Mouse (Mus musculus) urinary bladder, postnatal 25 days (tissue): ENCODE data around the gene Pms2.

Source experiments
- DNase-seq: peaks from one replicate; pipeline ENCODE4 v3.0.0; 2022; ENCODE audit warnings: low spot score

Gene Pms2

DNA sequence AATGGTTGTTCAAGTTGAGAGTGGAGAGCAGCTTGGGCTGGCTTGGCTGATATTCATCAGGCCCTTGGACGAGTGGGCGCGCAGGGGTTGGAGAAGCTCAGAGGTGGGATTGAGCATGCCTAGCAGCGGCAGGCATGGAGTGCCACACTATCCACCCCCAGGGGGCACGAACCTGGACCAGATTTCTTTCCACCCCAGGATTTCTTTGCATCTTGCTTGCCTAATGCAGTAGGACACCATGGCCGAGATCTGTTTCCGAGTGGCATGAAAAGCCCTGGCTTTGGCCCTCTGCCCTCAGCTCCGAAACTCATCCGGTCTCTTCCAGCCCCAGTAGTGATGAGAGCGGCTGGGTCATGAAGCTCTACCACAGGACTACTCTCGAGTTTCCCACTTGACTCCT lies 23.6 kb downstream of the Pms2 start:
- no peak for DNase-seq

DNA sequence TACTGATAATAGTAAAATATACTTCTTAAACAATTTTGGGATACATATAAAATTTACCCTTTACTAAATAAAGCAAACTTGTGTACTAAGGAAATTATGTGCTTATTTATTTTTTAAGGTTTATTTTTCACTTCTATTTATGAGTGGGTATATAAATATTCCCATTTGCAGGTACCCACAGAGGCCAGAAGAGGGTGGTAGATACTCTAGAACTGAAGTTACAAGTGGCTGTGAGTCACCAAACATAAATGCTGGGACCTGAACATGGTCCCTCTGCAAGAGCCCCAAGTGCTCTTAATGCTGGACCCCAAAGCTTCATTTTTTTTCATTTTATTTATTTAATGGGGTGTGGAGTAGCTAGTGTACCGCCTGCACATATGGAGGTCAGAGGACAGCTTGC lies 24.1 kb downstream of the Pms2 start:
- no peak for DNase-seq

- no peak for DNase-seq
These were observed 26.4 kb downstream of the Pms2 start for GRCm38 (mm10) chr5:143936156-143936555.

DNA sequence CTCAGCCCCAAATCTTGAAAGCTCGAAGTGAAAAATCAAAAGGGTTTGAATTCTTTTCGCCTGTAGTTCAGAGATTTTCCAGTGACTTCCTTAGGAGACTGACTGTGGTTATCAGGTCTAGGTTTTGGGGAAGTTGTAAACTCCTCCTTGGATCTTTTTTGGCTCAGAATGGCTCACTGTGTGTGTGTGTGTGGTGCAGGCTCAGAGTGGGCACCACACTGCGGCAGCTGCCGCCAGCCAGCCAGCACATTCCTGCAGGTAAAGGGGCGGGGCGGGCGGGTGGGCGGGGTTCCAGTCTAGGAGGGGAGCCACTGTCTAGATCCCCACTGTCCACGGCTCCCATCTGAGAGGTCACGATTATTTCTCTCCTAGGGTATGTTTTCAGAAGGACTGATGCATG lies 31.8 kb downstream of the Pms2 start:
- no peak for DNase-seq

DNA sequence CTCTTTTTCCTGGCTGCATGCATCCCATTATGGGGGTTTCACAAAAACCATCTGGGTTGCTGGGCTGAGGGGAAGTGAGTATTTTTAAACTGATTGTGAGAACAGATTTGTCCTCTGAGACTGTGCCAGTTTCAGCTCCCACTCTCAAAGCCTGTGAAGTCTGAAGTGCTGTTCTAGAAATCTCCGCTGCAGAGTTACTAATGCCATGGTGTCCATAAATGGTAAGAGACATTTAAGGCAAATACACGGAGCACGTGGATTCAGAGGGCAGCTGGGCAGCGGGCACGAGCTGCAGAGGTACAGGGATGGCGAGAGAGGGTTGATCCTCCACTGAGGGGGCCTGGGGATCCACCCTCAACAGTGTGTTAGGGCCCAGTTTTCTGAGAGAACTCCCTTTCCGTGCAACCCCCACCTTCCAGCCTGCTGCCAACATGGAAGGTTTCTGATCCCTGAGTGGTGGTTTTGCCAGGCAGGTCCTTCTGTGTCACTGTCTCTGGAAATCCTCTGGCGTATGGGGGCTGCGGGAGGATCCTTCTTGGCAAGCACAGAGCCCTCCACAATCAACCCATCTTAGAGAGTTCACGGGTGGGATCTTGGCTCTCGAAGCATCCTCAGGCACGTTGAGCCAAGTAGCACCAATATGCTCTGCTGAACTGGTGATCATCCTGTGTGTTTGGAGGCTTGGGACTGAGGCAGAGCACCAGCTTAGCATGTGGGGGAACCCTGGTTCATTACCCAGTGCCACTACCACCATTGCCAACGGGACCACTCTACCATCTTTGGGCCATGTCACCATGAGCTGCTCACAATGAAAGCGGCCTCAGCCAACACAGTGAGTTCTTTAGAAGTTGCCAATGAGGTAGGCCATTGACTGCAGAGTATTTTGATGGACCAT lies 33.7 kb downstream of the Pms2 start:
- no peak for DNase-seq

DNA sequence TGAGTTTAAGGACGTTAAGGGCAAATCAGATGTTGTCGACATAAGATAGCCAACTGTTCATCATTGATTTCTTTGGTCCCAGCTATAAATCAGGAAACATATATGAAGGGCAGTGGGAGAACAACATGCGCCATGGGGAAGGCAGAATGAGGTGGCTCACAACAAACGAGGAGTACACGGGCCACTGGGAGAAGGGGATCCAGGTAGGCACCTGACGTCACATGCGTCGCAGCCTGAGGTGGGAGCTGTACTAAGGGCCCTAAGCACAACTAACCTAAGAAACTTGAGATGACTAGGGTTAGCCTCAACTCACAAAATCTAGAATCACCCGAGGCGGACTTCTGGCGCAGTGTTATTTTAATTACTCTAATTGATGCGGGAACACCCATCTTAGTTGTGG lies 38.6 kb downstream of the Pms2 start:
- DNase-seq: no peak

DNA sequence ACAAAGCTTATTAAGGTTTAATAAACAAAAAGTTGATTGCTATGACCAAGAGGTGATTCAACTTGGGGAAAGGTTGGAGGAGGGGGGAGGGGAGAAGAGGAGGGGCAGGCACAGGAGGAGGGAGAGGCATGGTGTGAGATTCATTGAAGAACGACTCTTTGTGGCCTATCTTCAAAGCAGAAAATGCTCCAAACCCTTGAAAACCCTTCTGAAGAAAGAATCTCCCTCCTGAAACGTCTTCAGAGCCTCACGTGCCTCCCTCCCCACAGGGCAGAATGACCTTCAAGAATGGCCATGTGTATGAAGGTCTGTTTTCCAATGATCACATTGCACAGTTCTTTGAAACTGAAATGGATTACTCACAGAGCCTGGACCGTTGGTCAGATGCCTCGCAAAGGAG lies 40.3 kb downstream of the Pms2 start:
- DNase-seq: no peak

GRCm38 (mm10) chr5:143957101-143957500 lies 47.3 kb downstream of the Pms2 start:
- no peak for DNase-seq

- no peak for DNase-seq
These were observed 49.8 kb downstream of the Pms2 start for GRCm38 (mm10) chr5:143959551-143959950.

GRCm38 (mm10) chr5:143961176-143961575 lies 51.4 kb downstream of the Pms2 start:
- DNase-seq: no peak

DNA sequence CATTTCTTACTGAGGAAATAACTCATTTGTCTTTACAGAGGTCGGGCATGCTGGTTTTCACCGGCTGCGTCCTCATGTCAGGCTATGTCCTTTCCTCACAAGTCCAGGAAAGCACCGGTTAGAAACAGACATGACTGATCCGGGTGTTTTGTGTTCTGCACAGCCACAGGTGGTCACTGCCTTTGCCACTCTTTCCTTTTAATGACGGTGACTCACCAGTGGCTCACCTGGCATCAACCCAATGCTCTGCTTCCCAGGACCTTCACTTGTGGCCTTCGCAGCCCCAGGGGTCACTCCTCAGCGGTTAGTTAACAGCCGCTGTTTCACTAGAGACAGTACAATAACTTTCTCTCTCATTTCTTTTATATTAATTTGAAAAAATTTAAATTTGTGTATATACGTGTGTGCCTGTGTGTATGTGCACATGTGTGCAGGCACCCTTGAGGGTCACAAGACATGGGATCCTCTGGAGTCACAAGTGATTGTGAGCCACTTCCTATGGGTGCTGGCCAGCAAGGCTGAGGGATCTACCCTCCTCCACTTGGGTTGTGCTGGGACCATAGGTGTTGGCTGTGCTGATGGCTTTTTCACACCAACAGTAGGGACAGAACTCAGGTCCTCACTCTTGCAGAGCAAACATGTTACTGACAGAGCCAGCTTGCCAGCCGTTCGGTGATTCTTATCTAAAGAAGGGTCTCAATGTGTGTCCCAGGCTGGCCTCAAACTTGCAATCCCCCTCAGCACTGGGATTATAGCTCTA lies 56.0 kb downstream of the Pms2 start:
- no peak for DNase-seq

- DNase-seq: no peak
These were observed 56.9 kb downstream of the Pms2 start for GRCm38 (mm10) chr5:143966671-143967070.

DNA sequence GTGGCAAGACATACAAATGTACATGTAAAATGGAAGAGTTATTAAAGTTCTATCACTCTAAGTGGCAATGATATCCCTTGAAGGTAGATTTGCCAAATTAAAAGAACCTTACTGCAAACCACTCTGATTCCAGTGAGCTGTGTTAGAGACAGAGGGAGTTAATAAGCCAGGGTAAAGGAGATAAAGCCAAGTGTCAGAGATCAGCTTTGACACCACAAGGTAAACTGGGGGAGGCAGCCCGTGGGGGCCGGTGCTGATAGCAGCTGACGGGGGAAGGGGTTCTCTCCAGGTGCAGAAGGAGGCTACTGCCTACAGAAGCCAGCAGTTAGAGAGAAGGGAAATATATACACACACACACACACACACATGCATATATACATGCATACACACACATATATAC lies 62.9 kb downstream of the Pms2 start:
- no peak for DNase-seq

- DNase-seq: peak; percentile 50
These were observed 65.3 kb downstream of the Pms2 start for GRCm38 (mm10) chr5:143974931-143975630.

DNA sequence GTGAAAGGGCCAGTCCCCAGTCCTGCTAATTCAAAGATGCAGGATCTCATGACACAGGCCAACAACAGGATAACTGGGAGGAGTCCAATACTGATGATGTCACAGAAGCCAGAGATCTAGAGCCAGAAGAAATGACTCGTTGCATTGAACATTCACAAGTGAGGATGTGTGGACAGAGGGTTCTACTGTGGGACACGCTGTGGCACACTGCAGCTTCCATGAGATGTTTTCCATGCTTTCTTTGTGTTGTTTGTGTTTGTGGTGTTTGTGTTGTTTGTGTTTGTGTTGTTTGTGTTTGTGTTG lies 65.8 kb downstream of the Pms2 start:
- DNase-seq: no peak

GRCm38 (mm10) chr5:143976232-143976631 lies 66.5 kb downstream of the Pms2 start:
- no peak for DNase-seq

- no peak for DNase-seq
These were observed 67.1 kb downstream of the Pms2 start for GRCm38 (mm10) chr5:143976726-143977431.

DNA sequence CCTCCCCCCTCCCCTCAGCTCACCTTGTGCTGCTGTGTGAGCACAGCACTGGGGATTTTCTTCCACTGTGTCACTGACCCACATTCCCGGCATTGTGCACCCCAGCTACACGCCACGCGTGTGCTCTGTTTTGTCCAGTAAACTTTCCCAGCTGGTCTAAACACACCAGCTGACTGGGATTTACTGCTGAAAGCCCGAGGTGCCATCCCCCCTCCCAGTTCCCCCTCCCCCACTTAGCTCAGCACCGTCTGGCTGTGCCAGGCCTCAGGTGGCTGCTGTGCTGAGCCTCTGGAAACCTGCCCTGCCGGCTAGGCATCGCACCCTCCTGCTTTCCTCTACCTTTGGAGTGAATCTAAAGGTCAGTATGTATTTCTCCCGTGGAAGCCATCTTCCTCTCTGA lies 71.1 kb downstream of the Pms2 start:
- DNase-seq: no peak

- DNase-seq: no peak
These were observed 72.6 kb downstream of the Pms2 start for GRCm38 (mm10) chr5:143982361-143982760.
